Mouse (Mus musculus): ENCODE results near the gene Npm3.

DNA sequence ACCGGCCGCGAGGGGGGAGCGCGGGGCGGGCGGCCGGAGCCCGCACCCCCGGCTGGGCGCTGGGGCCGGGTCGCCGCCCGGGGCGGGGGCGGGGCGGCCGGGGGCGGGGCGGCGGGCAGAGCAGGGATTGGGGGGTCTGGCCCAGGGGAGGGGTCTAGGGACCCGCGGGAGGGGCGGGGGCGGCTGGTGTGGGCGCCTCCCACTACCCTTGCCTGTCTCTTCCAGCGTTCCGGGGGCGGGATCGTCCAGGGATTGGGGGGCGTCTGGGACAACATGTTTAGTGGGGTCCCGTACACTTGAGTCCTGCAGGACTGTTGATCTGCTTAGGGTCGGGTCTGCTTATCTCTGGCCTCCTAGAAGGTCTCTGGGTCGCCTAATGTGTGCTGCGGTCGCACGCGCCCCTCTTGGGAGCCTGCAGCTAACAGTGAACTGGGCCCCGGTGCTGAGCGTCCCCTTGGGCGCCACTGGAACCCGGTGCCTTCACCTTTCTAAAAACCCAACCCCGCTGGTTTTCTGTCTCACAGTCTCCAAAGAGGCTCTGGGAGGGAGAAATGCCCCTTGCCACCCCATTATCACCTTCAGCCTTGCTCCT lies 6.3 kb downstream of the Npm3 start:
- TF ChIP-seq POLR2A (IDR thresholded peaks at IDR 0.05; ENCODE audit: insufficient read depth, low read length) = no peak
- TF ChIP-seq CTCF (IDR thresholded peaks at IDR 0.05; ENCODE audit: low read depth, low read length) = no peak

Data from ES-Bruce4 (cell line).